16 mouse cellular contexts compared by ENCODE assay signal in the genomic region with DNA sequence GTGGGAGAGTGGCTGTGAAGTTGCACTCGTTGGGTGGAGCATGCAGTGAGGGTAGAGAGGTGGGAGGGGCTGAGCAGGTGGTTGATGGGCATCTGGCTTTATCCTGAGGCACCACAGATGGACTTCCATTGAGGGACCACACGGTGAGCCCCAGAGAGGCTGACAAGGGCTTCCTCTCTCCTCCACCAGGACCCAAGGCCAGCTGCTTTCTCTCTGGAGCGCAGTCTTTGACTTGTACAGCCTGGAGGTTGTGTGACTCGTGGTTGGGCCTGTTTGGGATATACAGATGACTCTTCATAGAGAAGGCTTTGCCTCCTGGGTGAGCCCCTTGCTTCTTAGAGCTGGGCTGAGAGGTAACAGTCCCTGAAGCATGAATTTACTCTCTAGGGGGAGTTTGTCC. TPM values are rescaled to one million over a fixed set of nuclear protein-coding genes. Genes with fewer than 3 reads are reported as not detected.
A peak's percentile ranks its signal among the peaks of the same experiment; 100 is the strongest.
DNase-seq lines count a peak whose midpoint lies in the region; ATAC-seq lines count a peak whose summit lies in the region.
"Had no signal": no experiment of that assay in that cellular context is flagged by ENCODE, and none has a peak within 500 bp of the region (broad histone marks: within the 10 kb centered on the region; RNA-seq: fewer than 3 reads in every experiment).

No protein-coding gene starts in this region.

- H3K36me3 ChIP-seq in heart, embryonic 12.5 days: no peaks in the 10 kb centered on the region
- H3K36me3 ChIP-seq in midbrain, embryonic 11.5 days (ENCODE audit: control insufficient read depth, insufficient read depth, low read length): no peaks in the 10 kb centered on the region
- H3K36me3 ChIP-seq in midbrain, embryonic 14.5 days (ENCODE audit: control insufficient read depth, insufficient read depth, low read length): no peaks in the 10 kb centered on the region
- no peaks in the 10 kb centered on the region for H3K36me3 ChIP-seq in hindbrain, embryonic 13.5 days
- H3K36me3 ChIP-seq in stomach, embryonic 15.5 days: no peaks in the 10 kb centered on the region
- H3K36me3 ChIP-seq: liver, embryonic 13.5 days had no signal

- H3K9ac ChIP-seq in heart, embryonic 12.5 days: no peak overlapping the region
- no peak overlapping the region for H3K9ac ChIP-seq in midbrain, embryonic 11.5 days (ENCODE audit: low read length)
- H3K9ac ChIP-seq in midbrain, embryonic 14.5 days (replicated peaks; ENCODE audit: low read length): no peak overlapping the region
- H3K9ac ChIP-seq in hindbrain, embryonic 13.5 days: 0 out of 2 replicates have a peak overlapping the region, but pooled peaks have one; percentile 6
- H3K9ac ChIP-seq in stomach, embryonic 15.5 days: no peak overlapping the region
- H3K9ac ChIP-seq: liver, embryonic 13.5 days had no signal

- no peak overlapping the region for H3K27ac ChIP-seq in heart, embryonic 12.5 days (ENCODE audit: poor library complexity, severe bottlenecking)
- no peak overlapping the region for H3K27ac ChIP-seq in midbrain, embryonic 11.5 days (ENCODE audit: low read depth, low read length)
- H3K27ac ChIP-seq in midbrain, embryonic 14.5 days (replicated peaks; ENCODE audit: low read depth, low read length): no peak overlapping the region
- no peak overlapping the region for H3K27ac ChIP-seq in hindbrain, embryonic 13.5 days
- H3K27ac ChIP-seq in stomach, embryonic 15.5 days: 0 out of 2 replicates have a peak overlapping the region, but pooled peaks have one; percentile 6
- H3K27ac ChIP-seq: liver, embryonic 13.5 days had no signal

- 46% methylated on average over 4 of the region's 4 CpGs for WGBS in heart, embryonic 12.5 days
- 60% methylated on average over 4 of the region's 4 CpGs for WGBS in midbrain, embryonic 11.5 days
- 47% methylated on average over 4 of the region's 4 CpGs for WGBS in midbrain, embryonic 14.5 days
- 44% methylated on average over 4 of the region's 4 CpGs for WGBS in hindbrain, embryonic 13.5 days
- 34% methylated on average over 4 of the region's 4 CpGs for WGBS in stomach, embryonic 15.5 days

- ATAC-seq in heart, embryonic 12.5 days (ENCODE audit: insufficient number of reproducible peaks, low FRiP score): 0 out of 2 replicates have a peak, but pooled peaks have one; percentile 4
- 0 out of 2 replicates have a peak, but pooled peaks have one; percentile 14 for ATAC-seq in midbrain, embryonic 11.5 days (ENCODE audit: low FRiP score)
- no peak for ATAC-seq in midbrain, embryonic 14.5 days (ENCODE audit: low FRiP score, low TSS enrichment)
- ATAC-seq in hindbrain, embryonic 13.5 days (ENCODE audit: low FRiP score): no peak
- ATAC-seq in stomach, embryonic 15.5 days (ENCODE audit: insufficient read depth, low FRiP score, low read depth): no peak
- ATAC-seq in erythroid progenitor cell, adult 5-6 weeks (replicated peaks; ENCODE audit: low FRiP score, poor library complexity, severe bottlenecking): no peak
- ATAC-seq: inflammation-experienced regulatory T-cells, adult 6 months had no signal

- peaks cover 17% of the 10 kb centered on the region for H3K4me1 ChIP-seq in heart, embryonic 12.5 days (replicated peaks)
- H3K4me1 ChIP-seq in midbrain, embryonic 11.5 days (ENCODE audit: control insufficient read depth, insufficient read depth, low read length): peaks cover 10% of the 10 kb centered on the region
- H3K4me1 ChIP-seq in midbrain, embryonic 14.5 days (ENCODE audit: control insufficient read depth, insufficient read depth, low read length): peaks cover 12% of the 10 kb centered on the region
- H3K4me1 ChIP-seq in hindbrain, embryonic 13.5 days (replicated peaks): peaks cover 24% of the 10 kb centered on the region
- H3K4me1 ChIP-seq in stomach, embryonic 15.5 days: peaks cover 13% of the 10 kb centered on the region

- no peaks in the 10 kb centered on the region for H3K9me3 ChIP-seq in heart, embryonic 12.5 days (replicated peaks)
- no peaks in the 10 kb centered on the region for H3K9me3 ChIP-seq in midbrain, embryonic 11.5 days (ENCODE audit: control insufficient read depth, low read length)
- no peaks in the 10 kb centered on the region for H3K9me3 ChIP-seq in midbrain, embryonic 14.5 days (ENCODE audit: control insufficient read depth, low read length)
- H3K9me3 ChIP-seq in hindbrain, embryonic 13.5 days: no peaks in the 10 kb centered on the region
- H3K9me3 ChIP-seq in stomach, embryonic 15.5 days: no peaks in the 10 kb centered on the region
- H3K9me3 ChIP-seq: liver, embryonic 13.5 days had no signal

- no peaks in the 10 kb centered on the region for H3K27me3 ChIP-seq in heart, embryonic 12.5 days (replicated peaks)
- H3K27me3 ChIP-seq in midbrain, embryonic 11.5 days (ENCODE audit: control insufficient read depth, insufficient read depth, low read length): no peaks in the 10 kb centered on the region
- H3K27me3 ChIP-seq in midbrain, embryonic 14.5 days (ENCODE audit: control insufficient read depth, insufficient read depth, low read length): no peaks in the 10 kb centered on the region
- H3K27me3 ChIP-seq in hindbrain, embryonic 13.5 days: no peaks in the 10 kb centered on the region
- no peaks in the 10 kb centered on the region for H3K27me3 ChIP-seq in stomach, embryonic 15.5 days (replicated peaks)
- H3K27me3 ChIP-seq: liver, embryonic 13.5 days had no signal

- H3K4me2 ChIP-seq in heart, embryonic 12.5 days: no peak overlapping the region
- H3K4me2 ChIP-seq in midbrain, embryonic 11.5 days: no peak overlapping the region
- no peak overlapping the region for H3K4me2 ChIP-seq in midbrain, embryonic 14.5 days (ENCODE audit: low read length)
- H3K4me2 ChIP-seq in hindbrain, embryonic 13.5 days: no peak overlapping the region
- H3K4me2 ChIP-seq in stomach, embryonic 15.5 days: no peak overlapping the region
- H3K4me2 ChIP-seq: liver, embryonic 13.5 days had no signal

- DNase-seq in heart, adult 18-20 months: no peak
- no peak for DNase-seq in midbrain, embryonic 11.5 days (ENCODE audit: low spot score, missing footprints)
- no peak for DNase-seq in midbrain, embryonic 14.5 days
- DNase-seq: adrenal gland, postnatal 14 days; cerebellum, postnatal 25 days; gastrocnemius, postnatal 14 days; kidney, postnatal 10 days; liver, embryonic 13.5 days; lung, postnatal 10 days; right cerebral cortex, adult 18-20 months; thymus, adult 2 months had no signal

- H3K4me3 ChIP-seq in heart, embryonic 12.5 days: no peak overlapping the region
- H3K4me3 ChIP-seq in midbrain, embryonic 11.5 days (ENCODE audit: low read depth, low read length): no peak overlapping the region
- H3K4me3 ChIP-seq in midbrain, embryonic 14.5 days (replicated peaks; ENCODE audit: low read depth, low read length): no peak overlapping the region
- no peak overlapping the region for H3K4me3 ChIP-seq in hindbrain, embryonic 13.5 days
- H3K4me3 ChIP-seq in stomach, embryonic 15.5 days (replicated peaks): no peak overlapping the region
- H3K4me3 ChIP-seq: liver, embryonic 13.5 days had no signal

RNA-seq across cellular contexts. Expression of gene Poc1a, which starts 12.4 kb away (rescaled TPM):
- 27.8 and 30.0 TPM in 2 replicates for polyA plus RNA-seq in heart, embryonic 12.5 days (2016; fragmentation: Nextera tagmentation; extraction: Ambion mirVana)
- total RNA-seq in heart, adult 18-20 months (2021): 1 to 10 TPM; 4.0 to 4.2 TPM
- 29.4 and 30.9 TPM in 2 replicates for polyA plus RNA-seq in midbrain, embryonic 11.5 days (2014; fragmentation: Nextera tagmentation; extraction: Ambion mirVana)
- 7.1 and 8.4 TPM in 2 replicates for polyA plus RNA-seq in midbrain, embryonic 14.5 days (2014; fragmentation: Nextera tagmentation; extraction: Ambion mirVana)
- 8.9 and 9.2 TPM in 2 replicates for polyA plus RNA-seq in hindbrain, embryonic 13.5 days (2015; fragmentation: Nextera tagmentation; extraction: Ambion mirVana)
- 24.7 and 25.4 TPM in 2 replicates for polyA plus RNA-seq in stomach, embryonic 15.5 days (2015; fragmentation: Nextera tagmentation; extraction: Ambion mirVana)
- total RNA-seq in erythroid progenitor cell, adult 5-6 weeks (2015; ENCODE audit: low replicate concordance): 28.1 and 28.9 TPM in 2 replicates
- total RNA-seq in erythroid progenitor cell, adult 5-6 weeks (2017; ENCODE audit: low replicate concordance): 12.7 and 19.5 TPM in 2 replicates

RNA-seq across cellular contexts. Expression of gene Alas1, which starts 20.0 kb away (rescaled TPM):
- 129 and 133 TPM in 2 replicates for polyA plus RNA-seq in heart, embryonic 12.5 days (2016; fragmentation: Nextera tagmentation; extraction: Ambion mirVana)
- total RNA-seq in heart, adult 18-20 months (2021): 100 to 1,000 TPM; 345 to 482 TPM
- 91.0 and 91.4 TPM in 2 replicates for polyA plus RNA-seq in midbrain, embryonic 11.5 days (2014; fragmentation: Nextera tagmentation; extraction: Ambion mirVana)
- polyA plus RNA-seq in midbrain, embryonic 14.5 days (2014; fragmentation: Nextera tagmentation; extraction: Ambion mirVana): 93.0 and 101 TPM in 2 replicates
- polyA plus RNA-seq in hindbrain, embryonic 13.5 days (2015; fragmentation: Nextera tagmentation; extraction: Ambion mirVana): 93.1 and 101 TPM in 2 replicates
- polyA plus RNA-seq in stomach, embryonic 15.5 days (2015; fragmentation: Nextera tagmentation; extraction: Ambion mirVana): 109 TPM in 2 replicates
- total RNA-seq in erythroid progenitor cell, adult 5-6 weeks (2015; ENCODE audit: low replicate concordance): 44.0 and 57.7 TPM in 2 replicates
- 37.1 and 38.0 TPM in 2 replicates for total RNA-seq in erythroid progenitor cell, adult 5-6 weeks (2017; ENCODE audit: low replicate concordance)

RNA-seq across cellular contexts. Expression of gene Tlr9, which starts 46.0 kb away (rescaled TPM):
- polyA plus RNA-seq in heart, embryonic 12.5 days (2016; fragmentation: Nextera tagmentation; extraction: Ambion mirVana): not detected in 2 replicates
- total RNA-seq in heart, adult 18-20 months (2021): 1 to 10 TPM in 1 of 2 experiments, under 1 TPM in 1; 0.45 to 1.3 TPM
- polyA plus RNA-seq in midbrain, embryonic 11.5 days (2014; fragmentation: Nextera tagmentation; extraction: Ambion mirVana): 0.15 TPM in 1 of 2 replicates, not detected in the other
- polyA plus RNA-seq in midbrain, embryonic 14.5 days (2014; fragmentation: Nextera tagmentation; extraction: Ambion mirVana): 0.08 and 0.09 TPM in 2 replicates
- 0.04 and 0.05 TPM in 2 replicates for polyA plus RNA-seq in hindbrain, embryonic 13.5 days (2015; fragmentation: Nextera tagmentation; extraction: Ambion mirVana)
- 0.12 and 0.15 TPM in 2 replicates for polyA plus RNA-seq in stomach, embryonic 15.5 days (2015; fragmentation: Nextera tagmentation; extraction: Ambion mirVana)
- 0.72 and 5.0 TPM in 2 replicates for total RNA-seq in erythroid progenitor cell, adult 5-6 weeks (2015; ENCODE audit: low replicate concordance)
- 0.64 TPM in 1 of 2 replicates, not detected in the other for total RNA-seq in erythroid progenitor cell, adult 5-6 weeks (2017; ENCODE audit: low replicate concordance)

Comparison
In these comparisons a context has a peak if more than half of its experiments do, and no peak if none do; other contexts are left out.
1. ATAC-seq: peak in heart, embryonic 12.5 days (single experiment) and midbrain, embryonic 11.5 days (single experiment); none in midbrain, embryonic 14.5 days (single experiment), hindbrain, embryonic 13.5 days (single experiment), stomach, embryonic 15.5 days (single experiment) and erythroid progenitor cell, adult 5-6 weeks (single experiment).